In the genomic region with DNA sequence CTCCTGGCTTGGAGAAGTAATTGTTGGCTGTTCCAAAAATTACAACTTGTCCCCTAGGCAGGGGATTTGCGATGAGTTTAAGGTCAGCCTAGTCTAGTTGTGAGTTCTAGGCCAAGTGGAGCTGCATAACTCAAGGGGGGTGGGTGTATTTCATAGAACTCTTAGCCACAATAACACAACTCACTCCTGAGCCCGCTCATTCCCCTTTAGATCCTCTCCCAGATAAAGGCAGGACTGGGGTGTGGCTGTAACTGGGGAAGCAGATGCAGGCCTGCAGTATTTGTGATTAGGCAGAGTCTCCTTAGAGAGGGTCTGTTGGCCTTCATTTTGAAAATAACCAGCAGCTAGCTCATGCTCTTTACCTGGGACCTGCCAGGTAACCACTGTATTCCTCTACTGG, we compare ENCODE assay signal across 24 mouse cellular contexts. TPM values are rescaled to one million over a fixed set of nuclear protein-coding genes. Genes with fewer than 3 reads are reported as not detected.
A peak's percentile ranks its signal among the peaks of the same experiment; 100 is the strongest.
DNase-seq lines count a peak whose midpoint lies in the region; ATAC-seq lines count a peak whose summit lies in the region.
"Had no signal": no experiment of that assay in that cellular context is flagged by ENCODE, and none has a peak within 500 bp of the region (broad histone marks: within the 10 kb centered on the region; RNA-seq: fewer than 3 reads in every experiment).

No protein-coding gene starts in this region.

- H3K9ac ChIP-seq in liver, embryonic 12.5 days: peak overlapping the region; percentile 53
- H3K9ac ChIP-seq in forebrain, embryonic 15.5 days (replicated peaks): no peak overlapping the region
- H3K9ac ChIP-seq: embryonic facial prominence, embryonic 15.5 days; hindbrain, embryonic 13.5 days; lung, embryonic 15.5 days; midbrain, embryonic 15.5 days; neural tube, embryonic 12.5 days had no signal

- peak overlapping the region; percentile 12 for H3K4me3 ChIP-seq in liver, embryonic 12.5 days
- H3K4me3 ChIP-seq in forebrain, embryonic 15.5 days: no peak overlapping the region
- H3K4me3 ChIP-seq: embryonic facial prominence, embryonic 15.5 days; gastrocnemius, adult 2 months; hindbrain, embryonic 13.5 days; lung, embryonic 15.5 days; midbrain, embryonic 15.5 days; neural tube, embryonic 12.5 days had no signal

- no peaks in the 10 kb centered on the region for H3K27me3 ChIP-seq in liver, embryonic 12.5 days (replicated peaks)
- no peaks in the 10 kb centered on the region for H3K27me3 ChIP-seq in forebrain, embryonic 15.5 days
- H3K27me3 ChIP-seq: embryonic facial prominence, embryonic 15.5 days; hindbrain, embryonic 13.5 days; lung, embryonic 15.5 days; midbrain, embryonic 15.5 days; neural tube, embryonic 12.5 days; Patski had no signal

- ATAC-seq in common myeloid progenitor, adult 5-6 weeks (replicated peaks; ENCODE audit: low read depth, poor library complexity, severe bottlenecking): 0 out of 2 replicates have a peak, but pooled peaks have one; percentile 19
- ATAC-seq in liver, embryonic 12.5 days: peak; percentile 85
- peak; percentile 53 for ATAC-seq in megakaryocyte progenitor cell, adult 5-6 weeks (replicated peaks; ENCODE audit: poor library complexity)
- no peak for ATAC-seq in forebrain, embryonic 15.5 days (replicated peaks)
- ATAC-seq in granulocyte monocyte progenitor cell, adult 5-6 weeks (replicated peaks; ENCODE audit: poor library complexity, severe bottlenecking): no peak
- ATAC-seq: midbrain, embryonic 15.5 days; Patski had no signal

- 47% methylated on average over 2 of the region's 2 CpGs for WGBS in liver, embryonic 12.5 days (ENCODE audit: insufficient replicate concordance)
- WGBS in forebrain, embryonic 15.5 days: 95% methylated on average over 2 of the region's 2 CpGs

- DNase-seq in MEL-GATA-1-ER (ENCODE audit: extremely low read depth, low read depth): peak; percentile 55
- DNase-seq in heart, postnatal 4 days: no peak
- DNase-seq: adrenal gland, adult 2 months; cerebellum, adult 9-10 months; gastrocnemius, adult 2 months; heart, postnatal 10 days; kidney, adult 11 months; layer of hippocampus, adult 9-11 months; lung, postnatal 36 days; retina, postnatal 1 day; right cerebral cortex, postnatal 25 days had no signal

- peak overlapping the region; percentile 64 for H3K4me2 ChIP-seq in liver, embryonic 12.5 days
- no peak overlapping the region for H3K4me2 ChIP-seq in forebrain, embryonic 15.5 days (replicated peaks)
- H3K4me2 ChIP-seq: embryonic facial prominence, embryonic 15.5 days; heart, embryonic 11.5 days; hindbrain, embryonic 13.5 days; lung, embryonic 15.5 days; midbrain, embryonic 15.5 days; neural tube, embryonic 12.5 days had no signal

- H3K36me3 ChIP-seq in liver, embryonic 12.5 days: peaks cover 44% of the 10 kb centered on the region
- H3K36me3 ChIP-seq in forebrain, embryonic 15.5 days: no peaks in the 10 kb centered on the region
- H3K36me3 ChIP-seq: midbrain, embryonic 15.5 days had no signal

- H3K9me3 ChIP-seq in liver, embryonic 12.5 days (replicated peaks): no peaks in the 10 kb centered on the region
- no peaks in the 10 kb centered on the region for H3K9me3 ChIP-seq in forebrain, embryonic 15.5 days
- H3K9me3 ChIP-seq: embryonic facial prominence, embryonic 15.5 days; hindbrain, embryonic 13.5 days; lung, embryonic 15.5 days; midbrain, embryonic 15.5 days; neural tube, embryonic 12.5 days had no signal

- peak overlapping the region; percentile 83 for H3K27ac ChIP-seq in liver, embryonic 12.5 days
- no peak overlapping the region for H3K27ac ChIP-seq in forebrain, embryonic 15.5 days (replicated peaks)
- H3K27ac ChIP-seq: embryonic facial prominence, embryonic 15.5 days; gastrocnemius, adult 2 months; hindbrain, embryonic 13.5 days; lung, embryonic 15.5 days; midbrain, embryonic 15.5 days; neural tube, embryonic 12.5 days; stomach, postnatal 0 days had no signal

- peaks cover 80% of the 10 kb centered on the region for H3K4me1 ChIP-seq in liver, embryonic 12.5 days
- peaks cover 2% of the 10 kb centered on the region; the same call in 1 of the 2 replicates for H3K4me1 ChIP-seq in forebrain, embryonic 15.5 days
- H3K4me1 ChIP-seq: lung, embryonic 15.5 days had no signal

RNA-seq across cellular contexts. Expression of a gene that starts 58.5 kb away (rescaled TPM):
- total RNA-seq in common myeloid progenitor, adult 5-6 weeks (2017): 59.5 and 60.2 TPM in 2 replicates
- polyA plus RNA-seq in liver, embryonic 12.5 days (2016; fragmentation: Nextera tagmentation; extraction: Ambion mirVana): 77.0 and 79.9 TPM in 2 replicates
- total RNA-seq in megakaryocyte progenitor cell, adult 5-6 weeks (2015): 70.2 and 77.7 TPM in 2 replicates
- total RNA-seq in megakaryocyte progenitor cell, adult 5-6 weeks (2017): 60.2 and 60.6 TPM in 2 replicates
- polyA plus RNA-seq in forebrain, embryonic 15.5 days (2015; fragmentation: Nextera tagmentation; extraction: Ambion mirVana): 76.1 and 80.6 TPM in 2 replicates
- 78.5 and 105 TPM in 2 replicates for total RNA-seq in granulocyte monocyte progenitor cell, adult 5-6 weeks (2014; fragmentation: Nextera tagmentation)
- total RNA-seq in granulocyte monocyte progenitor cell, adult 5-6 weeks (2017): 56.6 and 61.0 TPM in 2 replicates
- total RNA-seq in heart, postnatal 4 days (2021): 10 to 100 TPM; 80.9 to 83.6 TPM

RNA-seq across cellular contexts. Expression of a gene that starts 58.6 kb away (rescaled TPM):
- total RNA-seq in common myeloid progenitor, adult 5-6 weeks (2017): 2.2 and 5.2 TPM in 2 replicates
- polyA plus RNA-seq in liver, embryonic 12.5 days (2016; fragmentation: Nextera tagmentation; extraction: Ambion mirVana): 3.9 and 4.1 TPM in 2 replicates
- total RNA-seq in megakaryocyte progenitor cell, adult 5-6 weeks (2015): 2.7 and 3.5 TPM in 2 replicates
- total RNA-seq in megakaryocyte progenitor cell, adult 5-6 weeks (2017): 6.2 and 6.5 TPM in 2 replicates
- 2.8 and 3.6 TPM in 2 replicates for polyA plus RNA-seq in forebrain, embryonic 15.5 days (2015; fragmentation: Nextera tagmentation; extraction: Ambion mirVana)
- total RNA-seq in granulocyte monocyte progenitor cell, adult 5-6 weeks (2014; fragmentation: Nextera tagmentation): 8.8 and 10.4 TPM in 2 replicates
- total RNA-seq in granulocyte monocyte progenitor cell, adult 5-6 weeks (2017): 7.2 and 10.9 TPM in 2 replicates
- total RNA-seq in heart, postnatal 4 days (2021): 1 to 10 TPM; 7.1 to 7.7 TPM

Comparison
In these comparisons a context has a peak if more than half of its experiments do, and no peak if none do; other contexts are left out.
1. ATAC-seq: peak in common myeloid progenitor, adult 5-6 weeks (single experiment), liver, embryonic 12.5 days (single experiment) and megakaryocyte progenitor cell, adult 5-6 weeks (single experiment); none in forebrain, embryonic 15.5 days (single experiment) and granulocyte monocyte progenitor cell, adult 5-6 weeks (single experiment).